Comparison of ENCODE assay signal across 8 mouse cellular contexts in genomic region chr17:29267931-29268681, GRCm38 (mm10). TPM values are rescaled to one million over a fixed set of nuclear protein-coding genes. Genes with fewer than 3 reads are reported as not detected.
DNase-seq lines count a peak whose midpoint lies in the region; ATAC-seq lines count a peak whose summit lies in the region.

No protein-coding gene starts in this region.

- peak overlapping the region; percentile 85 for H3K4me3 ChIP-seq in heart, embryonic 11.5 days (ENCODE audit: low read depth, low read length)
- peak overlapping the region; percentile 81 for H3K4me3 ChIP-seq in kidney, embryonic 15.5 days (replicated peaks)
- H3K4me3 ChIP-seq in midbrain, embryonic 13.5 days (replicated peaks), result peak overlapping the region; percentile 75

- ATAC-seq in heart, embryonic 11.5 days (replicated peaks; ENCODE audit: insufficient number of reproducible peaks, low FRiP score, low TSS enrichment), result no peak
- peak; percentile 9 for ATAC-seq in erythroblast, adult 5-6 weeks (replicated peaks; ENCODE audit: low FRiP score, poor library complexity, severe bottlenecking)
- ATAC-seq in kidney, embryonic 15.5 days (replicated peaks; ENCODE audit: low FRiP score), result no peak; the same call in 1 of the 2 replicates
- peak; percentile 49 for ATAC-seq in midbrain, embryonic 13.5 days
- ATAC-seq in monocyte, adult 5-6 weeks (replicated peaks; ENCODE audit: insufficient number of reproducible peaks, low FRiP score, low TSS enrichment, poor library complexity, severe bottlenecking), result no peak

- H3K4me2 ChIP-seq in heart, embryonic 11.5 days, result peak overlapping the region; percentile 59
- peak overlapping the region; percentile 68 for H3K4me2 ChIP-seq in kidney, embryonic 15.5 days
- H3K4me2 ChIP-seq in midbrain, embryonic 13.5 days (replicated peaks), result peak overlapping the region; percentile 66

- H3K9me3 ChIP-seq in heart, embryonic 11.5 days (replicated peaks; ENCODE audit: control insufficient read depth, low read length), result no peaks in the 10 kb centered on the region
- no peaks in the 10 kb centered on the region for H3K9me3 ChIP-seq in kidney, embryonic 15.5 days (replicated peaks)
- H3K9me3 ChIP-seq in midbrain, embryonic 13.5 days, result no peaks in the 10 kb centered on the region

- H3K9ac ChIP-seq in heart, embryonic 11.5 days (ENCODE audit: low read depth, low read length), result peak overlapping the region; percentile 96
- peak overlapping the region; percentile 90 for H3K9ac ChIP-seq in kidney, embryonic 15.5 days
- peak overlapping the region; percentile 86 for H3K9ac ChIP-seq in midbrain, embryonic 13.5 days (replicated peaks)

- WGBS in heart, embryonic 11.5 days (ENCODE audit: insufficient replicate concordance), result 59% methylated on average over 6 of the region's 6 CpGs
- 52% methylated on average over 6 of the region's 6 CpGs for WGBS in kidney, embryonic 15.5 days
- WGBS in midbrain, embryonic 13.5 days, result 61% methylated on average over 6 of the region's 6 CpGs

- H3K36me3 ChIP-seq in heart, embryonic 11.5 days (ENCODE audit: control insufficient read depth, insufficient read depth, low read length), result no peaks in the 10 kb centered on the region
- no peaks in the 10 kb centered on the region for H3K36me3 ChIP-seq in kidney, embryonic 15.5 days
- H3K36me3 ChIP-seq in midbrain, embryonic 13.5 days, result no peaks in the 10 kb centered on the region

- H3K27me3 ChIP-seq in heart, embryonic 11.5 days (ENCODE audit: control insufficient read depth, insufficient read depth, low read length), result no peaks in the 10 kb centered on the region
- H3K27me3 ChIP-seq in kidney, embryonic 15.5 days, result no peaks in the 10 kb centered on the region
- no peaks in the 10 kb centered on the region for H3K27me3 ChIP-seq in midbrain, embryonic 13.5 days

- peaks cover 14% of the 10 kb centered on the region for H3K4me1 ChIP-seq in heart, embryonic 11.5 days (ENCODE audit: control insufficient read depth, insufficient read depth, low read length)
- H3K4me1 ChIP-seq in kidney, embryonic 15.5 days, result peaks cover 29% of the 10 kb centered on the region
- H3K4me1 ChIP-seq in midbrain, embryonic 13.5 days (replicated peaks), result peaks cover 28% of the 10 kb centered on the region

- H3K27ac ChIP-seq in heart, embryonic 11.5 days (ENCODE audit: low read depth, low read length), result peak overlapping the region; percentile 95; the same call in 1 of the 2 replicates
- H3K27ac ChIP-seq in kidney, embryonic 15.5 days, result peak overlapping the region; percentile 95
- peak overlapping the region; percentile 85 for H3K27ac ChIP-seq in midbrain, embryonic 13.5 days

- intact Hi-C loops in heart, postnatal 14 days (cut with DNase I), result loop anchor here (1.0 to 5.0 kb wide), 2 partner anchors 103 to 244 kb away; no protein-coding TSS in a partner anchor

- no peak for DNase-seq in heart, postnatal 14 days
- DNase-seq in frontal cortex, postnatal 25 days (ENCODE audit: low spot score in 2 of 2), result no peak
- DNase-seq in adipocyte (ENCODE audit: low spot score), result no peak

RNA-seq across cellular contexts. Expression of gene BC004004, which starts 0.5 kb away (rescaled TPM):
- 90.6 and 94.9 TPM in 2 replicates for polyA plus RNA-seq in heart, embryonic 11.5 days (2014; fragmentation: Nextera tagmentation; extraction: Ambion mirVana)
- 100 to 1,000 TPM; 189 to 195 TPM for total RNA-seq in heart, postnatal 14 days (2021)
- total RNA-seq in erythroblast, adult 5-6 weeks (2015; ENCODE audit: low replicate concordance), result 19.4 and 31.1 TPM in 2 replicates
- total RNA-seq in erythroblast, adult 5-6 weeks (2017; ENCODE audit: low replicate concordance), result 38.9 and 41.0 TPM in 2 replicates
- polyA plus RNA-seq in kidney, embryonic 15.5 days (2015; fragmentation: Nextera tagmentation; extraction: Ambion mirVana), result 67.6 and 73.2 TPM in 2 replicates
- polyA plus RNA-seq in midbrain, embryonic 13.5 days (2015; fragmentation: Nextera tagmentation; extraction: Ambion mirVana), result 99.1 and 105 TPM in 2 replicates
- 67.0 to 84.4 TPM (median 75.3 TPM) in 3 replicates for total RNA-seq in monocyte, adult 5-6 weeks (2017)

RNA-seq across cellular contexts. Expression of gene Ppil1, which starts 4.1 kb away (rescaled TPM):
- polyA plus RNA-seq in heart, embryonic 11.5 days (2014; fragmentation: Nextera tagmentation; extraction: Ambion mirVana), result 117 and 135 TPM in 2 replicates
- total RNA-seq in heart, postnatal 14 days (2021), result 10 to 100 TPM; 28.8 to 33.5 TPM
- 13.4 and 20.2 TPM in 2 replicates for total RNA-seq in erythroblast, adult 5-6 weeks (2015; ENCODE audit: low replicate concordance)
- total RNA-seq in erythroblast, adult 5-6 weeks (2017; ENCODE audit: low replicate concordance), result 17.4 and 31.6 TPM in 2 replicates
- polyA plus RNA-seq in kidney, embryonic 15.5 days (2015; fragmentation: Nextera tagmentation; extraction: Ambion mirVana), result 171 and 182 TPM in 2 replicates
- polyA plus RNA-seq in midbrain, embryonic 13.5 days (2015; fragmentation: Nextera tagmentation; extraction: Ambion mirVana), result 120 and 128 TPM in 2 replicates
- total RNA-seq in monocyte, adult 5-6 weeks (2017), result 12.7 to 24.2 TPM (median 17.9 TPM) in 3 replicates

RNA-seq across cellular contexts. Expression of gene Cpne5, which starts 30.1 kb away (rescaled TPM):
- 24.0 and 28.8 TPM in 2 replicates for polyA plus RNA-seq in heart, embryonic 11.5 days (2014; fragmentation: Nextera tagmentation; extraction: Ambion mirVana)
- 1 to 10 TPM; 2.3 to 3.9 TPM for total RNA-seq in heart, postnatal 14 days (2021)
- total RNA-seq in erythroblast, adult 5-6 weeks (2015; ENCODE audit: low replicate concordance), result not detected in 2 replicates
- total RNA-seq in erythroblast, adult 5-6 weeks (2017; ENCODE audit: low replicate concordance), result 0.26 and 0.70 TPM in 2 replicates
- 7.8 and 9.4 TPM in 2 replicates for polyA plus RNA-seq in kidney, embryonic 15.5 days (2015; fragmentation: Nextera tagmentation; extraction: Ambion mirVana)
- 20.5 and 22.0 TPM in 2 replicates for polyA plus RNA-seq in midbrain, embryonic 13.5 days (2015; fragmentation: Nextera tagmentation; extraction: Ambion mirVana)
- total RNA-seq in monocyte, adult 5-6 weeks (2017), result 2.1 TPM in 1 of 3 replicates, not detected in the others

RNA-seq across cellular contexts. Expression of gene Pi16, which starts 49.4 kb away (rescaled TPM):
- polyA plus RNA-seq in heart, embryonic 11.5 days (2014; fragmentation: Nextera tagmentation; extraction: Ambion mirVana), result 0.55 and 1.7 TPM in 2 replicates
- 10 to 100 TPM; 34.3 to 47.8 TPM for total RNA-seq in heart, postnatal 14 days (2021)
- 4.0 and 5.6 TPM in 2 replicates for total RNA-seq in erythroblast, adult 5-6 weeks (2015; ENCODE audit: low replicate concordance)
- total RNA-seq in erythroblast, adult 5-6 weeks (2017; ENCODE audit: low replicate concordance), result 5.4 and 9.5 TPM in 2 replicates
- polyA plus RNA-seq in kidney, embryonic 15.5 days (2015; fragmentation: Nextera tagmentation; extraction: Ambion mirVana), result 3.4 and 5.8 TPM in 2 replicates
- polyA plus RNA-seq in midbrain, embryonic 13.5 days (2015; fragmentation: Nextera tagmentation; extraction: Ambion mirVana), result 1.9 and 2.2 TPM in 2 replicates
- total RNA-seq in monocyte, adult 5-6 weeks (2017), result 16.9 to 37.3 TPM (median 22.0 TPM) in 3 replicates

Comparison
In these comparisons a context has a peak if more than half of its experiments do, and no peak if none do; other contexts are left out.
1. ATAC-seq: peak in erythroblast, adult 5-6 weeks (single experiment) and midbrain, embryonic 13.5 days (single experiment); none in heart, embryonic 11.5 days (single experiment), kidney, embryonic 15.5 days (single experiment) and monocyte, adult 5-6 weeks (single experiment).
2. Peak in every context shown above with its lines, with median percentiles within 50 percentile points of each other: H3K27ac ChIP-seq, H3K4me2 ChIP-seq, H3K4me3 ChIP-seq and H3K9ac ChIP-seq.